Mouse (Mus musculus) E14TG2a.4 (cell line): ENCODE measurements around the gene Ghr.

Source experiments
- CTCF ChIP-seq: conservative IDR thresholded peaks from 2 replicates; pipeline ENCODE4 v1.5.1; 2014; ENCODE audit warnings: low read length
- NANOG ChIP-seq: IDR thresholded peaks from 2 replicates; pipeline ENCODE4 v1.6.1; 2014; ENCODE audit warnings: borderline replicate concordance, low read length, mixed read lengths

DNA sequence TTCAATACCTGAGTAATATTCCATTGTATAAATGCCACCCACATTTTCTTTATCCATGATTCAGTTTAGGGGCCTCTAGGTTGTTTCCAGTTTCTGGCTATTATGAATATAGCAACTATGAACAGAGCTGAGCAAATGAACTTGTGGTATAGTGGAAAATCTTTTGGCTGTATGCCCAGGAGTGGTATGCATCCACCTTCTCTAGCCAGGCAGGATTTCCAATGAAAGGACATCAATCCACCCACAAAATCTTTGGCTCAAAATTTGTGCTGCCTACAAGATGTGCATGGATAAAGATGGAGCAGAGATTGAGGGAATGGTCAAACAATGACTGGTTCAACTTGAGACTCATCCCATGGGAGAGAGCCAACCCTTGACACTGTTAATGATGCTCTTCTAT is 39.5 kb upstream of the Ghr start:
- TF ChIP-seq CTCF (no peak), NANOG (no peak)
